Mouse (Mus musculus) hematopoietic stem cell, adult 5-6 weeks (primary cell): ENCODE results near the gene Msrb2. TPM values are rescaled to one million over a fixed set of nuclear protein-coding genes. Genes with fewer than 3 reads are reported as not detected.

ENCODE experiments used
- ATAC-seq, 2 experiments: fragments of 125-278 bp in 1 of 2; replicated peaks in 1 of 2; 2 replicates each; pipeline ENCODE4 v1.8.0; 2016 to 2017; ENCODE audit warnings: inconsistent platforms in 2 of 2, mild to moderate bottlenecking in 2 of 2, moderate number of reproducible peaks in 2 of 2, low read depth in 1 of 2, moderate TSS enrichment in 1 of 2; ENCODE audit not compliant: low FRiP score in 2 of 2, poor library complexity in 2 of 2, severe bottlenecking in 2 of 2, insufficient read depth in 1 of 2, low TSS enrichment in 1 of 2
- total RNA-seq: library from RNA; stranded (forward); fragments of 172-1452, 232-1000 nt; gene quantifications from 2 replicates; pipeline ENCODE4 v1.2.3, GENCODE M21; 2017

Msrb2 gene
- total RNA-seq, 1 experiment from 2014 or later: 32.9 TPM

DNA sequence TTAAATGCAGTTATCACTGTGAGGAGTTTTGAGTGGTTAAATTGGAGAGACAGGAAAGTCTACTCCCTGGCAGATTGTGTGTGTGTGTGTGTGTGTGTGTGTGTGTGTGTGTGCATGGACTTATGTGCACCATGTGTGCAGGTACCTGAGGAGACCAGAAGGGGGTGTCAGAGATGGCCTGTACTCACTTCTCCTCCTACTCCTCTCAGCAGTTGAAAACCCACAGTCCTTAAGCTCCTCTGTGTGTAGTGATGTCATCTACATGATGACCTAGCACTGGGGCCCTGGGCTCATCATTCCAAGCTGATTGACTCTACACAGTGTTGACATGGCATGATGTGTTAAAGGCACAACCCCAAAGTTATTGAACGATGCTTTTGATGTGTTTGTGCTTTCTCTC is 11.0 kb downstream of the Msrb2 start:
- no peak for ATAC-seq

- ATAC-seq: no peak
Measured at GRCm38 (mm10) chr2:19383006-19383405, 11.8 kb downstream of the Msrb2 start.

DNA sequence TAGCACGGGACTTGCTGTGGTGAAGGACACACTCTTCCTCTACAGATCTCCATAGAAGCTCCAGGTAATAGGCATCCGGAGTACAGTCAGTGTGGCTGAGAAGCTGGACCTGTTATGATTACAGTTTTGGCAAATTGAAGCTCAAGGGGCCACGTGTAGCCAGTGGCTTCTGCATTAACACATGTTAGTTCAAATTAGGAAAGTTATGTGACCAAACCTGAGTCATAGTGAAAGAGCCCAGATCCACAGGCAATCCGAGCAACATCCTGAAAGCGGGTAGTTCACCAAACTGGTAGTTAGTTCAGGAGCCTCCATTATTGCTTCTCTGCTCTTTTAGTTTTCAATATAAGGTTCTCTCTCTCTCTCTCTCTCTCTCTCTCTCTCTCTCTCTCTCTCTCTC is 14.5 kb downstream of the Msrb2 start:
- ATAC-seq: no peak

DNA sequence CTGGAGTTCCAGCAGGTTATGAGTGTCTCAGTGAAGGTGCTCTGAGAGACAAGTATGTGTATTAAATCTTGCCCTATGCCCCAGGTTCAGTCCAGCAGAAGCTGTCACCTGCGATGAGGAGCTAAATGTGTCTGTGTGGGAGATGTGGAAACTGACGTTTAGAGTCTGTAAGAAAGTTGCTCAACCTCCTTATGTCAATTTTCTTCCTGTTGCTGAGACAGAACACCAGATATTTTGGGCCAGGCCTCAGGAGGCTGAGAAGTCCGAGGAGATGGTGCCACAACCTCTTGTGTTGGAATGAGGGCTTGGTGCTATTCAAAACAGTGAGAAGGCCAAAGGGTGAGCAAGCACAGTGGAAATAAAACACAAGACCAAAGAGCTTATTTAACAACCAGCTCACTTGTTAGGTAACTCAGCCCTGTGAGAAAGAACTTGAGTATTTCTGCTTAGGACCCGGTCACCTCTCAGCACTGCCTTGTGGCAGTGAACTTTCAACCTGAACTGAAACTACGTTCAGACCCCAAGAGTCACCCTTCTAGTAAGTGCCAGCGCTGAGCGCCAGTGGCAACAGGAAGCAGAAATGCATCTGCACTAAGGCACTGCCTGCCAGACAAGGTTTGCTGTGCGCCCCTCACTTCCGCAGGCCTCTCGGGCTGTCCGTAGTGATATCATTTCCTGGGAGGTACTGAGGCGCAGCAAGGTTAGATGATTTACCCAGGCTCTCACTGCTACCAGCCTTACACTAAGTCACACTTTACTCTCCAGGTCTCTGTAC is 17.3 kb downstream of the Msrb2 start:
- peak; percentile 97 to 98 for ATAC-seq

- no peak for ATAC-seq
Measured at GRCm38 (mm10) chr2:19390411-19391143, 19.3 kb downstream of the Msrb2 start.

- ATAC-seq: no peak
Measured at GRCm38 (mm10) chr2:19391649-19392048, 20.4 kb downstream of the Msrb2 start.

- no peak for ATAC-seq
Measured at GRCm38 (mm10) chr2:19392793-19393192, 21.6 kb downstream of the Msrb2 start.

GRCm38 (mm10) chr2:19405409-19405808 is 34.2 kb downstream of the Msrb2 start:
- ATAC-seq: no peak

- no peak for ATAC-seq
Measured at GRCm38 (mm10) chr2:19406531-19406930, 35.3 kb downstream of the Msrb2 start.

GRCm38 (mm10) chr2:19414222-19414965 is 43.2 kb downstream of the Msrb2 start:
- peak; percentile 55 to 63 for ATAC-seq

GRCm38 (mm10) chr2:19415063-19415521 is 43.9 kb downstream of the Msrb2 start:
- peak; percentile 83 to 89 for ATAC-seq

GRCm38 (mm10) chr2:19416066-19416465 is 44.8 kb downstream of the Msrb2 start:
- ATAC-seq: no peak

DNA sequence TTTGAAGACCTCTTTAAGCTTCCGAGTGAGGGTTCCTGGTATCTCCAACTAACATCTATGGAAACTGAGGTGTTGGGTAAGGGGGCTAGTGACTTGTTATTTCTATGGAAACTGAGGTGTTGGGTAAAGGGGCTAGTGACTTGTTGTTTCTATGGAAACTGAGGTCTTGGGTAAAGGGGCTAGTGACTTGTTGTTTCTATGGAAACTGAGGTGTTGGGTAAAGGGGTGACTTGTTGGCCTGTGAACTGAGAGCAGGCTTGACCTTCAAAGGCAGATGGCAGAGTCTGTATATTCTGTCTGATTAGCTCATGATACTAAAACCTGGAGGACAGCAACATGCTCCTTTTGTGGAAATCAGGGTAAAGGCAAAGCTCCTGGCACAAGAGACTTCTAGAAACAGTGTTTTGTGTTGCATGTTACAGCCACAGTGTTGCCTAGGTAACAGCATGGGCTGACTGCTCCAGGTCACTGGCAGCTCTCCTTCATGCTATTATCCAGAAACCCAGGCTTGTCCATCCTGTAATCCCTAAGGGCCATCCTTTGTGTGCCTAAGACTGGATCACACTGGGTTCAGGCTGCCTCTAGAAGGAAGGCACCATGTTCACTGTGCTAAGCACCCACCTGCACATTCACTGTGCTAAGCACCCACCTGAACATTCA is 48.6 kb downstream of the Msrb2 start:
- no peak for ATAC-seq

DNA sequence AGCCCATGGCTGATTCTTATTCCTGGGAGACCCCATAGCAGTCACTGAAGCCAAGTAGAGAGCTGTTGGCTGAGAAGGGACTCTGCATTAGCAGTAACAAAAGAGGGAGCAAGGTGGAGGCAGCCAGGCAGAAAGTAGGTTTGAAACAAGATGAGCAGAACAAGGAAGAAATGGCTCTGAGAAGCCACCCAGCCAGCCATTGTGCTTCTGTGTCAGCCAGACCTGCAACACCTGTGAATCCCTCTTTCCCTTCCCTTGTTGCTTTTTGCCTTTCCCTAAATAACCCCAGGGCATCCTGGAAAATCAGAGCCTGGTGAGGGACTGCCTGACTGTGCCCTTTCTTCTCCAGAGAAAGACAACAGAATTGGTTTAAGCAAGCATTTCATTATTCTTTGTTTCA is 51.0 kb downstream of the Msrb2 start:
- ATAC-seq: no peak

- ATAC-seq: no peak
Measured at GRCm38 (mm10) chr2:19423086-19423485, 51.8 kb downstream of the Msrb2 start.

DNA sequence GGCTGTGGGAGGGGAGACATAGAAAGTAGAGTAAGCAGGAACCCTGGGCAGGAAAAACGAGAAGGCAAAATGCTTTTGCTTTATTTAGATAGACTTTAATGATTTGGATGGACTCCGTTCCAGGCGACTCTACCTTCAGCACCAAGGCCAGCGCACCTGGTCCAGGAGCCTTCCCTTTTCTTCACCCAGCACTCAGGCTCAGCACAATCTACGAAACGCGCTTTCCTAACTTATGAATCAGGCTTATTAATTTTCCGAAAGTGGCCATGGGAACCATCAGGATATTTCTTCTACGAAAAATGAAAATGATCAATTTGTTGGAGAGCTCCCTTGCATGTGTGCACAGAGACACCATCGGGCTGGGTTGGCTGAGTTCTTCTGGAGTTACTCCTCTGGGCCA is 57.8 kb downstream of the Msrb2 start:
- ATAC-seq: peak; percentile 83 to 93
